Mouse (Mus musculus): Measurements from ENCODE around the gene Ajap1. TPM values are rescaled to one million over a fixed set of nuclear protein-coding genes. Genes with fewer than 3 reads are reported as not detected.

Gene Ajap1
- polyA plus RNA-seq (2016; fragmentation: Nextera tagmentation; extraction: Ambion mirVana): 0.52 and 0.78 TPM in 2 replicates

- Histone ChIP-seq H3K9me3 (no peaks in the 10 kb centered on the region), H3K4me3 (peak within 1 kb of the TSS; percentile 47), H3K4me2 (replicated peaks) (peak within 1 kb of the TSS; percentile 89), H3K9ac (peak within 1 kb of the TSS; percentile 44), H3K4me1 (peaks cover 31% of the 10 kb centered on the region), H3K27ac (no peak within 1 kb of the TSS), H3K36me3 (no peaks in the 10 kb centered on the region), H3K27me3 (peaks cover 78% of the 10 kb centered on the region)
- no peak; the same call in 1 of the 2 replicates for ATAC-seq (ENCODE audit: insufficient number of reproducible peaks, insufficient read depth, low FRiP score, low TSS enrichment)
- WGBS: under 1% methylated on average over 82 of the region's 114 CpGs
Observed at GRCm38 (mm10) chr4:153482459-153483338, at the start of gene Ajap1. TSS of gene Ajap1 (minus strand) at chr4:153482811.

DNA sequence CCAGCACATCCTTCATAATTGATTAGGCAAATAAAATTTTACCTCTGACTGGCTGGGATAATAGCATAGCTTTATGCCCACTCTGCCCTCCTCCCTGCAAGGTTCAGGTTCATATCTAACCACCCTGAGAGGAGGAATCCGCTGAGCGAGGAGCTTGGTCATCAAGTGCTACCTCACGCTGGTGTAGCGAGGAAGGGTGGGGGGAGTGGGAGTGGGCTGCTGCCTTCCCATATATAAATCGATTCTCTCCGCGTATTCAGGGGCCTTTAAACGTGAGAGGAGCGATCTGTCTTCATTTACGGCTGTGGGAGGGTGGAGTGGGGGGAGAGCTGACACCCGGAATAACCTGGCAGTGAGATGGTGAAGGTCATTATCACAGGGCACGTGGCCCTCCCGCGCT is 47.9 kb upstream of the Ajap1 start:
- Histone ChIP-seq H3K9me3 (no peaks in the 10 kb centered on the region), H3K9ac (no peak overlapping the region), H3K27ac (no peak overlapping the region), H3K36me3 (no peaks in the 10 kb centered on the region), H3K4me2 (replicated peaks) (no peak overlapping the region), H3K4me1 (peaks cover 7% of the 10 kb centered on the region; the same call in 1 of the 2 replicates), H3K27me3 (no peaks in the 10 kb centered on the region), H3K4me3 (no peak overlapping the region)
- ATAC-seq (ENCODE audit: insufficient number of reproducible peaks, insufficient read depth, low FRiP score, low TSS enrichment): no peak
- WGBS: 46% methylated on average over 14 of the region's 14 CpGs

GRCm38 (mm10) chr4:153521601-153522000 is 39.0 kb upstream of the Ajap1 start:
- no peaks in the 10 kb centered on the region for H3K9me3 ChIP-seq
- H3K27ac ChIP-seq: no peak overlapping the region
- no peak overlapping the region for H3K4me2 ChIP-seq (replicated peaks)
- H3K9ac ChIP-seq: no peak overlapping the region
- no peaks in the 10 kb centered on the region for H3K4me1 ChIP-seq
- H3K27me3 ChIP-seq: no peaks in the 10 kb centered on the region
- ATAC-seq (ENCODE audit: insufficient number of reproducible peaks, insufficient read depth, low FRiP score, low TSS enrichment): no peak
- no peaks in the 10 kb centered on the region for H3K36me3 ChIP-seq
- 42% methylated on average over 1 of the region's 1 CpGs for WGBS
- H3K4me3 ChIP-seq: no peak overlapping the region

DNA sequence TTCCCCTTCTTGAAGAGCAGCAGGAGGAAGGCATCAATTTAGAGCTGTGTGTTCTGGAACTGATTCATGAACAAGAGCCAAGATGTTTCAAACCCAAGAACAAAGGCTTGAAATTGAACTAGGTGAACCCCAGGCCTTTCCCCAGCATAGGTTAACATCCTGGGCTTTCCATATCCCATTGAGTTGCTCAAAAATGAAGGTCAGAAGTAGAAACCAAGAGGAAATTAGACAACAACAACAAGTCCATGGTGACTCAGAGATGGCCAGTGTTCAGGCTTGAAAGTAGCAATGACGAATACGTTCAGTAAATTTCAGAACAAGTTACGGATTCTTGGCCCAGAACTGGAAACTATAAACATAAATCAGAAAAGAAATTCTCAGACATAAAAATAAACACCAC is 37.3 kb upstream of the Ajap1 start:
- Histone ChIP-seq H3K4me3 (no peak overlapping the region), H3K9me3 (no peaks in the 10 kb centered on the region), H3K9ac (no peak overlapping the region), H3K36me3 (no peaks in the 10 kb centered on the region), H3K27me3 (no peaks in the 10 kb centered on the region), H3K4me1 (peaks cover 4% of the 10 kb centered on the region; the same call in 1 of the 2 replicates), H3K4me2 (replicated peaks) (no peak overlapping the region), H3K27ac (no peak overlapping the region)
- 92% methylated on average over 3 of the region's 3 CpGs for WGBS
- ATAC-seq (ENCODE audit: insufficient number of reproducible peaks, insufficient read depth, low FRiP score, low TSS enrichment): no peak

- Histone ChIP-seq H3K9ac (no peak overlapping the region), H3K36me3 (no peaks in the 10 kb centered on the region), H3K4me2 (replicated peaks) (no peak overlapping the region), H3K27ac (no peak overlapping the region), H3K4me1 (peaks cover 4% of the 10 kb centered on the region; the same call in 1 of the 2 replicates), H3K9me3 (no peaks in the 10 kb centered on the region), H3K27me3 (no peaks in the 10 kb centered on the region), H3K4me3 (no peak overlapping the region)
- 90% methylated on average over 1 of the region's 1 CpGs for WGBS
- ATAC-seq (ENCODE audit: insufficient number of reproducible peaks, insufficient read depth, low FRiP score, low TSS enrichment): no peak
Observed at GRCm38 (mm10) chr4:153519289-153519688, 36.7 kb upstream of the Ajap1 start.

GRCm38 (mm10) chr4:153515786-153516185 is 33.2 kb upstream of the Ajap1 start:
- 61% methylated on average over 10 of the region's 10 CpGs for WGBS
- no peaks in the 10 kb centered on the region for H3K36me3 ChIP-seq
- no peaks in the 10 kb centered on the region for H3K27me3 ChIP-seq
- H3K9me3 ChIP-seq: no peaks in the 10 kb centered on the region
- no peak overlapping the region for H3K27ac ChIP-seq
- H3K9ac ChIP-seq: no peak overlapping the region
- ATAC-seq (ENCODE audit: insufficient number of reproducible peaks, insufficient read depth, low FRiP score, low TSS enrichment): no peak
- peaks cover 4% of the 10 kb centered on the region; the same call in 1 of the 2 replicates for H3K4me1 ChIP-seq
- no peak overlapping the region for H3K4me2 ChIP-seq (replicated peaks)
- no peak overlapping the region for H3K4me3 ChIP-seq

DNA sequence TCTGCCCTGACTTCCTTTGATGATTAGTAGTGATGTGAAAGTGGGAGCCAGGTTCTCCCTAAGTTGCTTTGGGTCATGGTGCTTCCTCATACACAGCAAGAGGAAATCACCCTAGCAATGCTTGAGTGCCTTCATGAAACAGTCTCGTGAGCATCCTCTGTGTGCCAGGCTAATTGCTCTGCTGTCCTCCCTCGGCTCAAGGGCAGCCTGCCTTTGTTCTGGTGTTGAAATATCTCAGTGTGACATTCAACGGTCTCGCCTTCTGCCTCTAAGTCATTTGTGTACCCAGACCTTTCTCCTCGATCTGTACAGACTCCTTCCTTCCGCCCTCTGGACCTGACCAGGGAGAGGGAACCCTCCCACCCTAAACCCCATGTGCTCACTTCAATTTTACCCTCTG is 31.5 kb upstream of the Ajap1 start:
- Histone ChIP-seq H3K9ac (no peak overlapping the region), H3K4me2 (replicated peaks) (no peak overlapping the region), H3K4me3 (no peak overlapping the region), H3K9me3 (no peaks in the 10 kb centered on the region), H3K4me1 (peaks cover 4% of the 10 kb centered on the region; the same call in 1 of the 2 replicates), H3K27me3 (no peaks in the 10 kb centered on the region), H3K27ac (no peak overlapping the region), H3K36me3 (no peaks in the 10 kb centered on the region)
- ATAC-seq (ENCODE audit: insufficient number of reproducible peaks, insufficient read depth, low FRiP score, low TSS enrichment): no peak
- WGBS: 84% methylated on average over 6 of the region's 6 CpGs

GRCm38 (mm10) chr4:153511530-153511929 is 28.9 kb upstream of the Ajap1 start:
- H3K4me3 ChIP-seq: no peak overlapping the region
- no peak overlapping the region for H3K4me2 ChIP-seq (replicated peaks)
- H3K9me3 ChIP-seq: no peaks in the 10 kb centered on the region
- ATAC-seq (ENCODE audit: insufficient number of reproducible peaks, insufficient read depth, low FRiP score, low TSS enrichment): no peak
- H3K27ac ChIP-seq: no peak overlapping the region
- no peak overlapping the region for H3K9ac ChIP-seq
- WGBS: 81% methylated on average over 1 of the region's 1 CpGs
- H3K27me3 ChIP-seq: no peaks in the 10 kb centered on the region
- no peaks in the 10 kb centered on the region for H3K36me3 ChIP-seq
- H3K4me1 ChIP-seq: peaks cover 4% of the 10 kb centered on the region; the same call in 1 of the 2 replicates

GRCm38 (mm10) chr4:153501936-153502335 is 19.3 kb upstream of the Ajap1 start:
- no peak for ATAC-seq (ENCODE audit: insufficient number of reproducible peaks, insufficient read depth, low FRiP score, low TSS enrichment)
- H3K9me3 ChIP-seq: no peaks in the 10 kb centered on the region

GRCm38 (mm10) chr4:153492444-153492843 is 9.8 kb upstream of the Ajap1 start:
- 62% methylated on average over 9 of the region's 9 CpGs for WGBS
- no peak overlapping the region for H3K4me2 ChIP-seq (replicated peaks)

More at GRCm38 (mm10) chr4:153501936-153502335, 19.3 kb upstream of the Ajap1 start:
- H3K4me2 ChIP-seq (replicated peaks): no peak overlapping the region
- H3K4me3 ChIP-seq: no peak overlapping the region
- no peaks in the 10 kb centered on the region for H3K27me3 ChIP-seq
- H3K4me1 ChIP-seq: no peaks in the 10 kb centered on the region
- H3K36me3 ChIP-seq: no peaks in the 10 kb centered on the region
- 86% methylated on average over 7 of the region's 7 CpGs for WGBS
- no peak overlapping the region for H3K27ac ChIP-seq
- H3K9ac ChIP-seq: no peak overlapping the region

GRCm38 (mm10) chr4:153489116-153489515 is 6.5 kb upstream of the Ajap1 start:
- Histone ChIP-seq H3K9ac (no peak overlapping the region), H3K4me1 (no peaks in the 10 kb centered on the region; the same call in 1 of the 2 replicates), H3K9me3 (no peaks in the 10 kb centered on the region), H3K27me3 (peaks cover 16% of the 10 kb centered on the region), H3K36me3 (no peaks in the 10 kb centered on the region), H3K27ac (no peak overlapping the region), H3K4me2 (replicated peaks) (no peak overlapping the region), H3K4me3 (no peak overlapping the region)
- no peak for ATAC-seq (ENCODE audit: insufficient number of reproducible peaks, insufficient read depth, low FRiP score, low TSS enrichment)
- 68% methylated on average over 8 of the region's 8 CpGs for WGBS

More at GRCm38 (mm10) chr4:153492444-153492843, 9.8 kb upstream of the Ajap1 start:
- no peak for ATAC-seq (ENCODE audit: insufficient number of reproducible peaks, insufficient read depth, low FRiP score, low TSS enrichment)
- Histone ChIP-seq H3K9ac (no peak overlapping the region), H3K36me3 (no peaks in the 10 kb centered on the region), H3K4me3 (no peak overlapping the region), H3K27me3 (0 out of 2 replicates have a peak, but pooled peaks cover under 1% of the 10 kb centered on the region), H3K9me3 (no peaks in the 10 kb centered on the region), H3K4me1 (no peaks in the 10 kb centered on the region), H3K27ac (no peak overlapping the region)

DNA sequence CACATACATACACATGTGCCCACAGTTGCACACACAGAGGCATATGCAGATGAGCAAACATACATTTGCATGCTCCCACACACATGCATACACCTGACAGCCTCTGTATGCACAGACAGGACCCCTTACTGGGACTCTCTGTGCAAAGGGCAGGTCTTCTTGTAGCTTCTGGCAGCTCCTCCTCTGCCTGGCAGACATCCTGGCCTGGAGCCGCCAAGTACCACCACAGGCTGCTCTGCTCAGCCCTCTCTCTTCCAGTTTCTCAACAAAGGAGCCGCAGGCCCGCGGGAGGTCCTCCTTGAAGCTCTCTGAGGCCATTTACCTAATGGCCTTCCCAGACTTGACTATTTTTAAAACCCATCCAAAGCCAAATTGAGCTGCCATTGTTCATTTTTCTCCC is 3.3 kb upstream of the Ajap1 start:
- H3K9ac ChIP-seq: no peak overlapping the region
- H3K9me3 ChIP-seq: no peaks in the 10 kb centered on the region
- H3K4me2 ChIP-seq (replicated peaks): no peak overlapping the region
- no peaks in the 10 kb centered on the region for H3K36me3 ChIP-seq
- H3K27me3 ChIP-seq: peaks cover 46% of the 10 kb centered on the region
- H3K27ac ChIP-seq: no peak overlapping the region
- 35% methylated on average over 4 of the region's 4 CpGs for WGBS
- no peak for ATAC-seq (ENCODE audit: insufficient number of reproducible peaks, insufficient read depth, low FRiP score, low TSS enrichment)
- peaks cover 23% of the 10 kb centered on the region for H3K4me1 ChIP-seq
- H3K4me3 ChIP-seq: no peak overlapping the region

Measured in embryonic facial prominence, embryonic 12.5 days (tissue).